Mouse (Mus musculus) CH12.LX (cell line): ENCODE results near the gene Plaur.

ENCODE experiments used
- CTCF ChIP-seq, 2 experiments: IDR thresholded peaks in 1 of 2; conservative IDR thresholded peaks in 1 of 2; 2 replicates each; pipeline ENCODE4 v1.5.1; 2011 to 2012; ENCODE audit warnings: low read depth in 2 of 2, low read length in 2 of 2, improper control_type of control experiment in 1 of 2, inconsistent platforms in 1 of 2, mild to moderate bottlenecking in 1 of 2, moderate library complexity in 1 of 2
- POLR2A ChIP-seq: IDR thresholded peaks from 2 replicates; pipeline ENCODE4 v1.6.1; 2011; ENCODE audit warnings: low read depth, mild to moderate bottlenecking, improper control_type of control experiment, low read length
- SMC3 ChIP-seq: IDR thresholded peaks from 2 replicates; pipeline ENCODE4 v1.6.1; 2011; ENCODE audit warnings: low read depth, low read length, improper control_type of control experiment

GRCm38 (mm10) chr7:24472937-24473336, 10.7 kb downstream of the Plaur start:
- TF ChIP-seq POLR2A (no peak), CTCF (conservative IDR thresholded peaks at IDR 0.05 in 1 of 2, IDR thresholded peaks at IDR 0.05 in 1 of 2; ENCODE audit: low read depth in 2 of 2, low read length in 2 of 2) (peak; percentile 62 to 80), SMC3 (peak; percentile 67)
